Mouse (Mus musculus) testis, adult 2 months (tissue): ENCODE results near the gene Milr1. TPM values are rescaled to one million over a fixed set of nuclear protein-coding genes. Genes with fewer than 3 reads are reported as not detected.

Source experiments
- H3K27ac ChIP-seq: fragments of 200-500 bp; 2 replicates; pipeline ENCODE4 v1.5.1; 2012; ENCODE audit warnings: low read depth, low read length; ENCODE audit not compliant: control insufficient read depth, insufficient read depth
- H3K27me3 ChIP-seq: fragments of 200-500 bp; 2 replicates; pipeline ENCODE4 v1.6.1; 2012; ENCODE audit warnings: mild to moderate bottlenecking, low read length, moderate library complexity; ENCODE audit not compliant: control insufficient read depth, insufficient read depth
- H3K36me3 ChIP-seq: fragments of 200-500 bp; 2 replicates; pipeline ENCODE4 v1.6.1; 2012; ENCODE audit warnings: mild to moderate bottlenecking, low read length; ENCODE audit not compliant: control insufficient read depth, insufficient read depth
- H3K4me1 ChIP-seq: fragments of 200-500 bp; 2 replicates; pipeline ENCODE4 v1.6.1; 2012; ENCODE audit warnings: low read length; ENCODE audit not compliant: control insufficient read depth, insufficient read depth
- H3K4me3 ChIP-seq: fragments of 200-500 bp; 2 replicates; pipeline ENCODE4 v1.5.1; 2012; ENCODE audit warnings: low read depth, mild to moderate bottlenecking, low read length, moderate library complexity, mixed read lengths; ENCODE audit not compliant: control insufficient read depth
- CTCF ChIP-seq: fragments of 200-500 bp; IDR thresholded peaks from 2 replicates; pipeline ENCODE4 v1.5.1; 2012; ENCODE audit warnings: low read depth, mild to moderate bottlenecking, inconsistent platforms, low read length, moderate library complexity; ENCODE audit not compliant: control insufficient read depth, insufficient read depth, insufficient replicate concordance
- POLR2A ChIP-seq: fragments of 200-500 bp; IDR thresholded peaks from 2 replicates; pipeline ENCODE4 v1.6.1; 2012; ENCODE audit warnings: low read depth, mild to moderate bottlenecking, inconsistent platforms, low read length, moderate library complexity; ENCODE audit not compliant: control insufficient read depth
- polyA plus RNA-seq: library from polyadenylated mRNA; depleted of rRNA; stranded (reverse); fragments of >200 nt; gene quantifications from 2 replicates; pipeline ENCODE4 v1.2.3, GENCODE M21; 2012; rRNA removed

The Milr1 gene
- polyA plus RNA-seq, 1 experiment: 0.16 TPM

GRCm38 (mm10) chr11:106818341-106818740, 67.3 kb downstream of the Milr1 start:
- Histone ChIP-seq H3K27me3 (no peaks in the 10 kb centered on the region), H3K27ac (no peak overlapping the region), H3K36me3 (peaks cover 7% of the 10 kb centered on the region), H3K4me1 (no peaks in the 10 kb centered on the region), H3K4me3 (no peak overlapping the region)
- TF ChIP-seq CTCF: no peak
- no peak for TF ChIP-seq POLR2A

Other genes with a start within 250 kb of the Milr1 start
- 234 and 256 TPM in 2 replicates for gene Tex2, start 137.8 kb upstream of the Milr1 start, polyA plus RNA-seq
- gene Pecam1, start 598 bp upstream of the Milr1 start, polyA plus RNA-seq: 1.6 and 1.8 TPM in 2 replicates
- 2.8 and 3.1 TPM in 2 replicates for gene Polg2, start 28.3 kb downstream of the Milr1 start, polyA plus RNA-seq
- 642 and 659 TPM in 2 replicates for gene Ddx5, start 38.0 kb downstream of the Milr1 start, polyA plus RNA-seq
- 18.5 and 20.8 TPM in 2 replicates for gene Cep95, start 38.0 kb downstream of the Milr1 start, polyA plus RNA-seq
- gene Smurf2, start 169.5 kb downstream of the Milr1 start, polyA plus RNA-seq: 11.0 and 11.3 TPM in 2 replicates
- 36.5 and 150 TPM in 2 replicates for gene Kpna2, start 248.3 kb downstream of the Milr1 start, polyA plus RNA-seq